Mouse (Mus musculus): ENCODE measurements around the gene Grid2ip.

GRCm38 (mm10) chr5:143359263-143359662 is 2.1 kb downstream of the Grid2ip start:
- TF ChIP-seq CTCF (IDR thresholded peaks at IDR 0.05; ENCODE audit: low read depth), result no peak
- TF ChIP-seq EP300 (IDR thresholded peaks at IDR 0.05; ENCODE audit: low read depth), result no peak

Data from heart, postnatal 0 days (tissue).